Mouse (Mus musculus) kidney, postnatal 14 days (tissue): ENCODE measurements around the gene Ncapg2.

Experiments
- DNase-seq: peaks from one replicate; pipeline ENCODE4 v3.0.0; 2022; ENCODE audit warnings: mixed read lengths

Ncapg2 gene

DNA sequence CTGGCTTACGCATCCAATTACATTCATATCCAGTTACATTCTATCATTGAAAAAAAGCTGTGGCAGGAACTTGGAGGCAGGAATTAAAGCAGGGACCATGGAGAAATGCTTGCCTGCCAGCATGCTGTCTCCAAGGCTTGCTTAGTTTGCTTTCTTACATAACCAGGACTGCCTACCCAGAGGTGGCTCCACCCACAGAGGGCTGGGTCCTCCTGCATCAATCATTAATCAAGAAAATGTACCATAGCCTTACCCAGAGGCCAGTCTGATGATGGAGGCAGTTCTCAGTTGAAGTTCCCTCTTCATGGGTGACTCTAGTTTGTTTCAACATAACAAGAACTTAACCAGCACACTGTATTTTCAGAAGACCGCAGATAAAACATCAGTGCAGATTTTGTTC, 44.3 kb downstream of the Ncapg2 start:
- DNase-seq: peak; percentile 56

- no peak for DNase-seq
Measured at GRCm38 (mm10) chr12:116460379-116461065, 55.3 kb downstream of the Ncapg2 start.

- DNase-seq: no peak
Measured at GRCm38 (mm10) chr12:116467030-116467429, 61.8 kb downstream of the Ncapg2 start.

GRCm38 (mm10) chr12:116468348-116468747, 63.1 kb downstream of the Ncapg2 start:
- no peak for DNase-seq

DNA sequence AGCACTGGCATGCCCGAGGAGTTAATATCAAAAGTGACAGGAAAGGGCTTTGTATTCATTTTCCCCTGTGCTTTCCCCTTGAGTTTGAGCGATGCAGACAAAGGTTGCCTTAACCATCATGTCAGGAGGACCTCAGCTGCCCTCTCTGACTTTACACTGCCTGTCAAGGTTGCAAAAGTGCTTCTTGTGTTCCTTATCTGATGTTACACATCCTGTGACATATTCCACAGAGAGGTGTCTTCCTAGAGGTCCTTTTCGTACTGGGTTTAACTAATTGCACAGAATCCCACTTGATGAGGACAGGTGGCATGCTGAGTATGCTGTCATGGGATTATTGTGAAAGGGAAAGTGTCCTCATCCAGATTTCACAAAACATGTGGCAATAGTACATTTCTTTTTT, 63.9 kb downstream of the Ncapg2 start:
- no peak for DNase-seq

DNA sequence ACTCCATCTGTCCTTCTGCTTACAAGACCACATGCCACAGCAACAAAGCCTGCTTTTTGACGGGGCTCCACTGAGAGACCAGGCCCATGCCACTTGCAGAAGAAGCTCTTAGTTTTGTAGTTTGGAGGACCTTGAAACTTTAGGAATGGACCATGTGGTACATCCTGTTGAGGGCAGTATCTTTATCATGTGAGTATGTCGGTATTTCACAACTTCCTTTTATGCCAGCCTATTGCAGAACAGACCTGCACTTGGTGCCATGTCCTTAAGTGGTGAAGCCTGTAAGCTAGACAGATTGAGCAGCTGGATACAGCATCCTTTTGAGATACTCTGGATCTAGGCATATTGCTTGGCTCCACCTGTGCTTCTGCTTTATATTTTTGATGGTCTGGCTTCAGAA, 68.1 kb downstream of the Ncapg2 start:
- DNase-seq: no peak

GRCm38 (mm10) chr12:116473761-116474160, 68.6 kb downstream of the Ncapg2 start:
- DNase-seq: no peak

DNA sequence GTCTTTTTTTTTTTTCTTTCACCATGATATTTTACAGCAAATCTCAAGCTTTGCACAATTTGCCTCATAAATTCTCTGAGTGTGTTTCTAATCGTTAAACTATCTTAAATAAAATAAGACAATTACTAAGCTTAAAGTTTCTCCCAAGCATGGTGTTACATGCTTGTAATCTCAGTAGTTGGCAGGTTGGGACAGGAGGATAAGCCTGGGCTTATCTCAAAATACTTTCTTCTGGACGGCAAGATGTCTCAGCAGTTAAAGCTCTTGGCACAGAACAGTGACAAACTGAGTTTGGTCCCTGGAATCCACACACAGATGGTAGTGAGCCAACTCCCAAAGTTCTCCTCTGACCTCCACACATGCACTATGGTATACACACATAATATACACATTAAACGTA, 69.5 kb downstream of the Ncapg2 start:
- no peak for DNase-seq

- DNase-seq: no peak
Measured at GRCm38 (mm10) chr12:116478771-116479170, 73.6 kb downstream of the Ncapg2 start.

DNA sequence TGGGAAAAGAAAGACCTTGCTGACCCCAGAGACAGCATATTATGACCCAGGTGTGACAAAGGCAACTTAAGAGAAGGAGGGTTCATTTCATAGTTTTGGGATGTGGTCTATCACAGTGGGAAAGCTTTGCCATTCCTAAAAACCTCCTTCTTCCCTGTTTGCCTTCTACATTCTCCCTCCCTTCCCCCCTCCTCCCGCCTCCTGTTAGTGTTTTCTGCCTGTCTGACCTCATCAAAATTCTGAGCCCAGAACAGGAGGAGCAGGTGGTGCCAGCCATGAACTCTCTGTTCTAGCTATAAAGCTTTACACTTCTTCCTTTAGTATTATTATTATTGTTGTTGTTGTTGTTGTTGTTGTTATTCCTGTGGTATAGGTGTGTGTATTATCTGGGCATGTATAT, 76.7 kb downstream of the Ncapg2 start:
- no peak for DNase-seq

- DNase-seq: no peak
Measured at GRCm38 (mm10) chr12:116483581-116483980, 78.4 kb downstream of the Ncapg2 start.

DNA sequence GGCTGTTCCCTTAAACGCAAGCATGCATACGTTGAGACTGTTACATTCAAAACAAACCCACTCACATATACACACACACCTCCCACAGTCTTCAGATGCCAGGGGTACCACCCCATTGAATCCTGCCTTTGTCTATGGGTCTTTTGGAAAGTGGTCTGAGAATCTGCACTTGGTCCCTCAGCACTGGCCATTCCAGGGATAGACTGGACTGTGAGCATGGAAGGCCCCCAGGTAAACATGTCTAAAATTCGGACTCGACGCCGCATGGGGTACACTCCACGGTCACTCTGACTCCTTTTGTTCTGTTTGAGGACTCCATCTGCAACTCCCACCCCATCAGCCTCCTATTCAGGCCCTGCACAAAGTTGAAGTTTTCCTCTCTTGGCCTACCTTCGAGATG, 79.8 kb downstream of the Ncapg2 start:
- no peak for DNase-seq

GRCm38 (mm10) chr12:116485591-116486403, 80.6 kb downstream of the Ncapg2 start, which contains the start of gene Ptprn2:
Gene Ptprn2, plus strand, starts transcription at chr12:116485720.
- DNase-seq: peak; percentile 82

DNA sequence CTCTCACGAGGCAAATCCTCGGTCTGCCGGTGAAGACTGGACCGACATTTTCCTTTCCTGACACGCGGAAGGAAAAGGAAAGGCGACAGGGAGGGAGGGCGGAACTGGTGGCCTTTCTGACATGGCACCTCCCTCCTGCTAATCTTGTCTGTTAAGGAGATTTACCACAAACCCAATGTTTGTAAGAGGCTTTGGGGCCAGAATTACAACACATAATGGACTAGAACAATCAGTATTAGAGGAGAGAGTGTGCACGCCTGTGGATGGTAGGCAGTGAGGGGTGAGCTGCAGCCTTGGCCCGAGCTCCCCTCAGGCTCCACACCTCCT, 81.2 kb downstream of the Ncapg2 start:
- DNase-seq: no peak

DNA sequence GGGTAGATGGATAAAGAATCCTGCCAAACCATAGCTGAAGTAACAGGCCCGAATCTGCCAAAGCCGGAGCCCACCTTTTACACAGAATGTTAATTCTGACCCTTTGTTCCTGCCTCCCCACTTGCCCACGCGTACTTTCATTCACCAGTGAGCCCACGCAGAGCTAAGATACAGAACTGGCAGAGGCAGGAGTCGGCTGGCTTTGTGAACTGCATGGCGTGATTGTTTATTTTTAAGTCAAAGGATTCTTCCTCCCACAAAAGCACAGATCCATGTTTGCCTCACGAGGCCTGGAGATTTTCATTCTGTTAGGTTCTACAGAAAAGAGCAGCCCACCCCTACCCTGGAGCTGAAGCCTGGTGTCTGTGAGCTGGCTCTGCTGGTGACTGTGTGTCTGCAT, 83.6 kb downstream of the Ncapg2 start:
- DNase-seq: no peak

GRCm38 (mm10) chr12:116490575-116491356, 85.6 kb downstream of the Ncapg2 start:
- DNase-seq: no peak

DNA sequence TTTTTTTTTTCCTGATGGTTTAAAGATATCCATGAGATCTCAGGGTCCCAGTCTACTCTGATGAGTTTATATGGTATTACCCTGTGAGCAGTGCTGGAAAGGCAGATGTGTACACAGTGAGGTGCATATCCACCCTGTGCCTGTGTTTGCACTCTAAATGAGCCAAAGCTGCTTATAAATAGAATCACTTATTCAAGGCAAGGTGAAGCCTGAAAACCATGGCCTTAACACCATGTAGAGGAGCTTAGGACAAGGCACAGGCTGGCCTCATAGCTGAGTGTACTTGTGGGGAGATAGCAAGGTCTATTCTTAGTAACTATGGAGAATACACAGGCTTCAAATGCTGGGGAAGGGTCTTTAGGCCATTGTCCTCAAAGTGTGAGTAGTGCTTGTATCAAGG, 93.5 kb downstream of the Ncapg2 start:
- no peak for DNase-seq

DNA sequence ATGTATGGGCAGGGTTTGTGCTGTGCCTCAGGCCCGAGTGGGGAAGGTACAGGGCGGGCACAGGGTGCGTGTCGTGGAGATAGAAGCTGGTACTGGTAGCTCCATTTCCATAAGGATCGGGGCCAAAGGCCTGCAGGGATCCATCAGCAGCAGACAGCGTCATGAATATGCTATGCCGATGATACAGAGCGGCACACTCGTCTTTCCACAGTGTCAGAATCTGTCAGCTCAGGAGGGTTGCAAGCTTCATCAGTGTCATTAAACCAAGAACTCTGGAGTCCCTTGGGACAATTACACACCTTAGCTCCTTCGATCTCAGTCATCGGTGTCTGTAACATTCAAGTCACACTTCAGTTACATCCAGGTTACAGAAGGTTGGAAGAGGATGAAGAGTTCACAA, 95.5 kb downstream of the Ncapg2 start:
- DNase-seq: no peak

GRCm38 (mm10) chr12:116512482-116512881, 107.3 kb downstream of the Ncapg2 start:
- no peak for DNase-seq
